In genomic region chr2:157736854-157737850, GRCm38 (mm10) we compare ENCODE assay signal across 8 mouse cellular contexts. TPM values are rescaled to one million over a fixed set of nuclear protein-coding genes. Genes with fewer than 3 reads are reported as not detected.
DNase-seq lines count a peak whose midpoint lies in the region; ATAC-seq and TF ChIP-seq lines count a peak whose summit lies in the region.

Gene Ctnnbl1, plus strand, starts transcription at chr2:157737401.

- peak within 1 kb of the TSS; percentile 98 for H3K4me3 ChIP-seq in gastrocnemius, adult 2 months
- H3K4me3 ChIP-seq in hindbrain, postnatal 0 days (ENCODE audit: low read length) = peak within 1 kb of the TSS; percentile 71
- H3K4me3 ChIP-seq in left cerebral cortex, adult 2 months = peak within 1 kb of the TSS; percentile 69

- DNase-seq in ZHBTc4 (ENCODE audit: low read depth, low spot score) = peak; percentile 100
- peak; percentile 99 for DNase-seq in gastrocnemius, adult 2 months
- DNase-seq in hindbrain, postnatal 0 days (ENCODE audit: low spot score) = peak; percentile 99
- DNase-seq in left cerebral cortex, adult 2 months (ENCODE audit: extremely low spot score in 1 of 2, low spot score in 2 of 2) = peak; percentile 100
- peak; percentile 100 for DNase-seq in right cerebral cortex, adult 2 months (ENCODE audit: low spot score in 2 of 2)
- DNase-seq in urinary bladder, postnatal 14 days (ENCODE audit: low spot score) = peak; percentile 99

- H3K27me3 ChIP-seq in hindbrain, postnatal 0 days (ENCODE audit: insufficient read depth, low read length) = no peaks in the 10 kb centered on the region

- peaks cover 4% of the 10 kb centered on the region; the same call in 1 of the 2 replicates for H3K4me1 ChIP-seq in hindbrain, postnatal 0 days (ENCODE audit: insufficient read depth, low read length)

- no peaks in the 10 kb centered on the region for H3K36me3 ChIP-seq in hindbrain, postnatal 0 days (ENCODE audit: insufficient read depth, low read length)

- peak within 1 kb of the TSS; percentile 90 for H3K27ac ChIP-seq in gastrocnemius, adult 2 months
- no peak within 1 kb of the TSS for H3K27ac ChIP-seq in hindbrain, postnatal 0 days
- peak within 1 kb of the TSS; percentile 85 for H3K27ac ChIP-seq in left cerebral cortex, adult 2 months

- intact Hi-C loops in gastrocnemius, adult 2 months (cut with DNase I) = no loop called here
- intact Hi-C loops in left cerebral cortex, adult 2 months (cut with DNase I) = loop anchor here (5.0 kb wide), 1 partner anchor 290 kb away; the partner anchor contains the start of genes Rprd1b and Tti1

- peak within 1 kb of the TSS; percentile 87 for H3K4me2 ChIP-seq in hindbrain, postnatal 0 days (ENCODE audit: low read depth, low read length)

- ATAC-seq in common myeloid progenitor, adult 5-6 weeks (replicated peaks; ENCODE audit: low read depth, poor library complexity, severe bottlenecking) = peak; percentile 99
- peak; percentile 93 for ATAC-seq in hindbrain, postnatal 0 days
- peak; percentile 99 for ATAC-seq in megakaryocyte, adult 5-6 weeks (ENCODE audit: poor library complexity, severe bottlenecking)

- H3K9me3 ChIP-seq in hindbrain, postnatal 0 days (ENCODE audit: low read length) = no peaks in the 10 kb centered on the region

- WGBS in hindbrain, postnatal 0 days = 11% methylated on average over 44 of the region's 44 CpGs

- TF ChIP-seq CTCF in gastrocnemius, adult 2 months (IDR thresholded peaks at IDR 0.05) = peak; percentile 3; the same call in 1 of the 2 replicates
- TF ChIP-seq CTCF in hindbrain, postnatal 0 days (IDR thresholded peaks at IDR 0.05; ENCODE audit: low read depth) = peak; percentile 37
- TF ChIP-seq CTCF in left cerebral cortex, adult 2 months (IDR thresholded peaks at IDR 0.05) = peak; percentile 16; the same call in 1 of the 2 replicates

- peak within 1 kb of the TSS; percentile 67 for H3K9ac ChIP-seq in hindbrain, postnatal 0 days (replicated peaks; ENCODE audit: low read length)

RNA-seq across cellular contexts. Expression of gene Ctnnbl1, which starts in this region (rescaled TPM):
- total RNA-seq in common myeloid progenitor, adult 5-6 weeks (2017) = 42.1 and 46.4 TPM in 2 replicates
- total RNA-seq in gastrocnemius, adult 2 months (2021) = 1 to 10 TPM; 7.9 to 9.8 TPM
- 28.7 and 30.3 TPM in 2 replicates for total RNA-seq in hindbrain, postnatal 0 days (2014; rRNA removed)
- polyA plus RNA-seq in hindbrain, postnatal 0 days (2015; fragmentation: Nextera tagmentation; extraction: Ambion mirVana) = 42.7 and 45.4 TPM in 2 replicates
- 10 to 100 TPM; 30.1 TPM for total RNA-seq in left cerebral cortex, adult 2 months (2021)
- 13.5 and 20.0 TPM in 2 replicates for total RNA-seq in megakaryocyte, adult 5-6 weeks (2015)
- 35.2 and 35.9 TPM in 2 replicates for total RNA-seq in megakaryocyte, adult 5-6 weeks (2017)
